Mouse (Mus musculus): ENCODE results near the gene Sirt2. TPM values are rescaled to one million over a fixed set of nuclear protein-coding genes. Genes with fewer than 3 reads are reported as not detected.

The Sirt2 gene
- polyA plus RNA-seq, 1 experiment from 2014 or later: 22.7 TPM

DNA sequence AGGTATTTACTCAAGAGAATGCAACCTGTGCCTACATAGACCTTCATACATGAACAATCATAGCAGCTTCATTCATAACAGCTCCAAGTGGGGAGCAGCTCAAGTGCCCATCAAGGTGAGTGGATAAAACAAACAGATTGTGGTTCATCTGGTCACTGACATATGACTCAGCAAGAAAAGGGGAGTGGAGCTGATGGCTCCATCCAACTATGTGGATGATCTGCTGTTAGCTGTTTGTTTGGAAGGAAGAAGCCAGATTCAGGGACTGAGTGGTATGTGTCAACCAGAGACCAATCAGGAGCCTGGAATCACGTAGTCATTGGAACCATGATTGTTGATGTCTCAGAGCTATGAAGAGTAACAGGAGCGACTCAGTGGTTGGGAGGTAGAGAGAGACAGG is 41.9 kb upstream of the Sirt2 start:
- ATAC-seq: no peak
- Histone ChIP-seq H3K27ac (ENCODE audit: low read depth) (no peak overlapping the region), H3K27me3 (ENCODE audit: insufficient read depth, low read length) (no peaks in the 10 kb centered on the region), H3K4me2 (ENCODE audit: low read depth, low read length) (no peak overlapping the region), H3K9ac (replicated peaks) (no peak overlapping the region), H3K4me1 (ENCODE audit: insufficient read depth) (no peaks in the 10 kb centered on the region), H3K36me3 (replicated peaks; ENCODE audit: insufficient read depth, low read length) (0 out of 2 replicates have a peak, but pooled peaks cover 2% of the 10 kb centered on the region), H3K9me3 (ENCODE audit: low read length) (no peaks in the 10 kb centered on the region; the same call in 1 of the 2 replicates), H3K4me3 (ENCODE audit: low read depth, low read length) (no peak overlapping the region)
- TF ChIP-seq CTCF (IDR thresholded peaks at IDR 0.05; ENCODE audit: low read depth): no peak
- 73% methylated on average over 2 of the region's 2 CpGs for WGBS (ENCODE audit: insufficient replicate concordance)
- no peak for DNase-seq

GRCm38 (mm10) chr7:28726600-28726999 is 39.9 kb upstream of the Sirt2 start:
- Histone ChIP-seq H3K4me3 (ENCODE audit: low read depth, low read length) (no peak overlapping the region), H3K9me3 (ENCODE audit: low read length) (peaks cover 4% of the 10 kb centered on the region; the same call in 1 of the 2 replicates), H3K4me2 (ENCODE audit: low read depth, low read length) (no peak overlapping the region), H3K27ac (ENCODE audit: low read depth) (no peak overlapping the region), H3K4me1 (ENCODE audit: insufficient read depth) (no peaks in the 10 kb centered on the region), H3K27me3 (ENCODE audit: insufficient read depth, low read length) (no peaks in the 10 kb centered on the region), H3K9ac (replicated peaks) (no peak overlapping the region; the same call in 1 of the 2 replicates), H3K36me3 (replicated peaks; ENCODE audit: insufficient read depth, low read length) (0 out of 2 replicates have a peak, but pooled peaks cover 2% of the 10 kb centered on the region)
- 0 out of 2 replicates have a peak, but pooled peaks have one; percentile 44 for ATAC-seq
- TF ChIP-seq EP300 (IDR thresholded peaks at IDR 0.05; ENCODE audit: low read depth) (no peak), CTCF (IDR thresholded peaks at IDR 0.05; ENCODE audit: low read depth) (peak; percentile 88)
- WGBS (ENCODE audit: insufficient replicate concordance): 11% methylated on average over 14 of the region's 14 CpGs
- DNase-seq: peak; percentile 80

GRCm38 (mm10) chr7:28727649-28728340 is 38.7 kb upstream of the Sirt2 start:
- Histone ChIP-seq H3K27me3 (ENCODE audit: insufficient read depth, low read length) (no peaks in the 10 kb centered on the region), H3K4me3 (ENCODE audit: low read depth, low read length) (no peak overlapping the region), H3K4me2 (ENCODE audit: low read depth, low read length) (no peak overlapping the region), H3K9me3 (ENCODE audit: low read length) (peaks cover 4% of the 10 kb centered on the region; the same call in 1 of the 2 replicates), H3K9ac (replicated peaks) (no peak overlapping the region), H3K4me1 (ENCODE audit: insufficient read depth) (peaks cover 5% of the 10 kb centered on the region), H3K27ac (ENCODE audit: low read depth) (no peak overlapping the region), H3K36me3 (replicated peaks; ENCODE audit: insufficient read depth, low read length) (0 out of 2 replicates have a peak, but pooled peaks cover 2% of the 10 kb centered on the region)
- no peak for ATAC-seq
- DNase-seq: no peak
- TF ChIP-seq CTCF (IDR thresholded peaks at IDR 0.05; ENCODE audit: low read depth): peak; percentile 18; the same call in 1 of the 2 replicates
- TF ChIP-seq EP300 (IDR thresholded peaks at IDR 0.05; ENCODE audit: low read depth): no peak
- WGBS (ENCODE audit: insufficient replicate concordance): 69% methylated on average over 10 of the region's 10 CpGs

- TF ChIP-seq EP300 (IDR thresholded peaks at IDR 0.05; ENCODE audit: low read depth): no peak
- TF ChIP-seq CTCF (IDR thresholded peaks at IDR 0.05; ENCODE audit: low read depth): no peak
- Histone ChIP-seq H3K9ac (replicated peaks) (peak overlapping the region; percentile 2; the same call in 1 of the 2 replicates), H3K4me1 (ENCODE audit: insufficient read depth) (peaks cover 10% of the 10 kb centered on the region), H3K36me3 (replicated peaks; ENCODE audit: insufficient read depth, low read length) (no peaks in the 10 kb centered on the region), H3K4me3 (ENCODE audit: low read depth, low read length) (peak overlapping the region; percentile 37), H3K27me3 (ENCODE audit: insufficient read depth, low read length) (no peaks in the 10 kb centered on the region), H3K27ac (ENCODE audit: low read depth) (no peak overlapping the region), H3K4me2 (ENCODE audit: low read depth, low read length) (peak overlapping the region; percentile 77), H3K9me3 (ENCODE audit: low read length) (0 out of 2 replicates have a peak, but pooled peaks cover 4% of the 10 kb centered on the region)
- ATAC-seq: peak; percentile 92
- peak; percentile 86 for DNase-seq
- 5% methylated on average over 56 of the region's 58 CpGs for WGBS (ENCODE audit: insufficient replicate concordance)
Observed at GRCm38 (mm10) chr7:28732341-28733142, 34.0 kb upstream of the Sirt2 start.

DNA sequence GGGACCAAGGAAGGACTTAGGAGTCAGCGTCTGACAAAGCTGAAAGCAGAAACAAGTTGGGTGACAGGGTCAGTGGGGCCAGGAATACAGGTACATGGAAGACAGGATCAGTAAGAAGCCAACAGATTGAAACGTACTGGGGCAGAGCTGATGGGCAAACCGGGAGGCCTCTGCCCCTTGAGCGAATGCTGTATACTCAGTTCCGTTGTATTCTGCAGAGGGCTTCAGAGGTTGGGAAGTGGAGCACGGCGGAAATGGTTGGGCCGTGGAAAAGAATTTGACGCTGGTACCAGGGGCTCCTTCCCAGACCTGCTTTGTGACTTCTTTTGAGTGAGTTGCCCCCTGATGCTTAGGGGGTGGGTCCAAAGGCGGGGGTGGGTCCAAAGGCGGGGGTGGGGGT is 33.3 kb upstream of the Sirt2 start:
- Histone ChIP-seq H3K4me2 (ENCODE audit: low read depth, low read length) (peak overlapping the region; percentile 77), H3K36me3 (replicated peaks; ENCODE audit: insufficient read depth, low read length) (no peaks in the 10 kb centered on the region; the same call in 1 of the 2 replicates), H3K27me3 (ENCODE audit: insufficient read depth, low read length) (no peaks in the 10 kb centered on the region), H3K9me3 (ENCODE audit: low read length) (0 out of 2 replicates have a peak, but pooled peaks cover 4% of the 10 kb centered on the region), H3K4me1 (ENCODE audit: insufficient read depth) (peaks cover 10% of the 10 kb centered on the region), H3K27ac (ENCODE audit: low read depth) (no peak overlapping the region), H3K9ac (replicated peaks) (peak overlapping the region; percentile 2; the same call in 1 of the 2 replicates), H3K4me3 (ENCODE audit: low read depth, low read length) (peak overlapping the region; percentile 37)
- peak; percentile 32 for ATAC-seq
- TF ChIP-seq CTCF (IDR thresholded peaks at IDR 0.05; ENCODE audit: low read depth) (no peak), EP300 (IDR thresholded peaks at IDR 0.05; ENCODE audit: low read depth) (no peak)
- WGBS (ENCODE audit: insufficient replicate concordance): 19% methylated on average over 11 of the region's 11 CpGs
- no peak for DNase-seq

DNA sequence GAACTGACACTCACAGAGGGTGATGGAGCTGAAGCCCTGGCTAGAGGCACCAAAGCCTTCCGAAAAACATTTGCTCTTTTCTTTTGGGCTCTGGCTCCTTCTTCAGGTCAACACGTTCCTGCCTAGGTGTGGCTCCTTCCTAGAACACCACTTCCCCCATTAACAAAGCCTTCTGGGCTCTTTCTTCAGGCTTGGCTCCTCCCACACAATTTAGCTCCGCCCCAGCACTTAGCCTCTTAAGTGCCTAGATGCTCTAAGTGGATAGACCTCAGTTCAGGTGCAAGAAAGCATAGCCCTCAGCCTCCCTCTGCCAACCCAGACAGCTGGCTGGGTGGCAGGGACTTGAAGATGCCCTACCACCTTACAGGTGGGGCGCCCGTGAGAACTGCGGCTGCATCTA is 30.8 kb upstream of the Sirt2 start:
- Histone ChIP-seq H3K4me1 (ENCODE audit: insufficient read depth) (peaks cover 11% of the 10 kb centered on the region), H3K4me2 (ENCODE audit: low read depth, low read length) (no peak overlapping the region), H3K4me3 (ENCODE audit: low read depth, low read length) (no peak overlapping the region), H3K36me3 (replicated peaks; ENCODE audit: insufficient read depth, low read length) (no peaks in the 10 kb centered on the region; the same call in 1 of the 2 replicates), H3K27ac (ENCODE audit: low read depth) (no peak overlapping the region), H3K9me3 (ENCODE audit: low read length) (0 out of 2 replicates have a peak, but pooled peaks cover 4% of the 10 kb centered on the region), H3K27me3 (ENCODE audit: insufficient read depth, low read length) (no peaks in the 10 kb centered on the region), H3K9ac (replicated peaks) (no peak overlapping the region)
- TF ChIP-seq EP300 (IDR thresholded peaks at IDR 0.05; ENCODE audit: low read depth) (no peak), CTCF (IDR thresholded peaks at IDR 0.05; ENCODE audit: low read depth) (no peak)
- DNase-seq (no peak), ATAC-seq (no peak)
- 79% methylated on average over 6 of the region's 6 CpGs for WGBS (ENCODE audit: insufficient replicate concordance)
